Mouse (Mus musculus) kidney, postnatal 0 days (tissue): ENCODE results near the gene Gnaq. TPM values are rescaled to one million over a fixed set of nuclear protein-coding genes. Genes with fewer than 3 reads are reported as not detected.
"Not testable (repeated sequence)": the region's sequence is repeated elsewhere in the genome, so short reads cannot be mapped to it uniquely, and the experiment has no call there.

Experiments used
- ATAC-seq: fragments of 200-750 bp; cut with Nextera tagmentation; replicated peaks from 2 replicates; pipeline ENCODE4 v1.8.0; 2017; ENCODE audit warnings: low read depth, moderate number of reproducible peaks, moderate TSS enrichment, moderate library complexity; ENCODE audit not compliant: low FRiP score
- DNase-seq: peaks from one replicate; pipeline ENCODE4 v3.0.0-alpha.2; 2016; ENCODE audit warnings: low spot score
- H3K27ac ChIP-seq: fragments of 300-500 bp; sonication (generic); 2 replicates; pipeline ENCODE4 v1.5.1; 2014; ENCODE audit warnings: mild to moderate bottlenecking
- H3K27me3 ChIP-seq: fragments of 300-500 bp; sonication (generic); 2 replicates; pipeline ENCODE4 v1.6.1; 2014; ENCODE audit warnings: low read length, mixed read lengths; ENCODE audit not compliant: insufficient read depth
- H3K36me3 ChIP-seq: fragments of 300-500 bp; sonication (generic); 2 replicates; pipeline ENCODE4 v1.6.1; 2014; ENCODE audit warnings: low read length, mixed read lengths; ENCODE audit not compliant: insufficient read depth
- H3K4me1 ChIP-seq: fragments of 300-500 bp; sonication (generic); replicated peaks from 2 replicates; pipeline ENCODE4 v1.6.1; 2014; ENCODE audit warnings: antibody characterized with exemption, low read length, mixed read lengths; ENCODE audit not compliant: insufficient read depth
- H3K4me2 ChIP-seq: fragments of 300-500 bp; sonication (generic); 2 replicates; pipeline ENCODE4 v1.6.1; 2014; ENCODE audit warnings: mild to moderate bottlenecking, low read length, moderate library complexity, mixed read lengths
- H3K4me3 ChIP-seq: fragments of 300-500 bp; sonication (generic); replicated peaks from 2 replicates; pipeline ENCODE4 v1.5.1; 2014; ENCODE audit warnings: low read depth, low read length
- H3K9ac ChIP-seq: fragments of 300-500 bp; sonication (generic); 2 replicates; pipeline ENCODE4 v1.6.1; 2014; ENCODE audit warnings: low read depth, low read length
- H3K9me3 ChIP-seq: fragments of 300-500 bp; sonication (generic); replicated peaks from 2 replicates; pipeline ENCODE4 v1.6.1; 2016; ENCODE audit warnings: low read length, inconsistent platforms, mixed read lengths
- CTCF ChIP-seq: IDR thresholded peaks from 2 replicates; pipeline ENCODE4 v1.5.1; 2016; ENCODE audit warnings: antibody characterized with exemption, low read depth, mild to moderate bottlenecking, moderate library complexity
- WGBS: fragments of 180-500 bp; shearing (Covaris S2); extraction: QIAGEN DNeasy Blood & Tissue Kit; methylation state at CpG from one replicate; pipeline ENCODE4 v1.1.7; 2014; 5-methylcytosine and 5-hydroxymethylcytosine counted together
- polyA plus RNA-seq: library from polyadenylated mRNA; unstranded; fragments of >200 nt; fragmentation: Nextera tagmentation; extraction: Ambion mirVana; gene quantifications from 2 replicates; pipeline ENCODE4 v1.2.1, GENCODE M21; 2015

Gnaq gene
- 27.2 and 30.0 TPM in 2 replicates for polyA plus RNA-seq

GRCm38 (mm10) chr19:16132791-16132864, at the start of gene Gnaq:
TSS of gene Gnaq (plus strand) at chr19:16132831.
- DNase-seq (no peak), ATAC-seq (no peak)
- H3K4me1 ChIP-seq = peaks cover 19% of the 10 kb centered on the region; the same call in 1 of the 2 replicates
- H3K4me2 ChIP-seq = peak within 1 kb of the TSS; percentile 64
- no peak for TF ChIP-seq CTCF
- peak within 1 kb of the TSS; percentile 99 for H3K4me3 ChIP-seq
- peak within 1 kb of the TSS; percentile 97 for H3K27ac ChIP-seq
- peak within 1 kb of the TSS; percentile 94 for H3K9ac ChIP-seq
- WGBS = 0% methylated on average over 3 of the region's 14 CpGs
- H3K27me3 ChIP-seq = no peaks in the 10 kb centered on the region
- H3K36me3 ChIP-seq = no peaks in the 10 kb centered on the region
- no peaks in the 10 kb centered on the region for H3K9me3 ChIP-seq

GRCm38 (mm10) chr19:16083981-16084630, 48.5 kb upstream of the Gnaq start:
- H3K9me3 ChIP-seq, H3K4me2 ChIP-seq, H3K27me3 ChIP-seq, ATAC-seq, H3K27ac ChIP-seq, H3K9ac ChIP-seq, H3K4me1 ChIP-seq, H3K36me3 ChIP-seq, DNase-seq, H3K4me3 ChIP-seq: not testable (repeated sequence)
- 95% methylated on average over 20 of the region's 21 CpGs for WGBS

- 73% methylated on average over 4 of the region's 4 CpGs for WGBS
- Histone ChIP-seq H3K27ac (no peak overlapping the region), H3K4me3 (no peak overlapping the region), H3K36me3 (no peaks in the 10 kb centered on the region), H3K27me3 (no peaks in the 10 kb centered on the region), H3K9ac (no peak overlapping the region), H3K4me2 (no peak overlapping the region), H3K9me3 (no peaks in the 10 kb centered on the region), H3K4me1 (no peaks in the 10 kb centered on the region)
- DNase-seq (no peak), ATAC-seq (no peak)
- no peak for TF ChIP-seq CTCF
Observed at GRCm38 (mm10) chr19:16085248-16085647, 47.4 kb upstream of the Gnaq start.

GRCm38 (mm10) chr19:16086154-16086553, 46.5 kb upstream of the Gnaq start:
- H3K27me3 ChIP-seq = no peaks in the 10 kb centered on the region
- ATAC-seq = no peak
- DNase-seq = no peak
- no peak for TF ChIP-seq CTCF
- H3K4me3 ChIP-seq = no peak overlapping the region
- H3K4me2 ChIP-seq = no peak overlapping the region
- H3K4me1 ChIP-seq = no peaks in the 10 kb centered on the region
- no peaks in the 10 kb centered on the region for H3K36me3 ChIP-seq
- no peaks in the 10 kb centered on the region for H3K9me3 ChIP-seq
- H3K27ac ChIP-seq = no peak overlapping the region
- H3K9ac ChIP-seq = no peak overlapping the region

- no peak for TF ChIP-seq CTCF
- Histone ChIP-seq H3K36me3 (no peaks in the 10 kb centered on the region), H3K27ac (no peak overlapping the region), H3K4me1 (no peaks in the 10 kb centered on the region), H3K27me3 (no peaks in the 10 kb centered on the region), H3K4me3 (no peak overlapping the region), H3K9ac (no peak overlapping the region), H3K9me3 (no peaks in the 10 kb centered on the region), H3K4me2 (no peak overlapping the region)
- no peak for DNase-seq
- no peak for ATAC-seq
Observed at GRCm38 (mm10) chr19:16086581-16086980, 46.0 kb upstream of the Gnaq start.

GRCm38 (mm10) chr19:16087391-16087790, 45.2 kb upstream of the Gnaq start:
- Histone ChIP-seq H3K4me3 (no peak overlapping the region), H3K9ac (no peak overlapping the region), H3K36me3 (no peaks in the 10 kb centered on the region), H3K27ac (no peak overlapping the region), H3K9me3 (no peaks in the 10 kb centered on the region), H3K4me1 (no peaks in the 10 kb centered on the region), H3K4me2 (no peak overlapping the region), H3K27me3 (no peaks in the 10 kb centered on the region)
- TF ChIP-seq CTCF = no peak
- DNase-seq = no peak
- ATAC-seq = no peak

- Histone ChIP-seq H3K4me3 (no peak overlapping the region), H3K4me2 (no peak overlapping the region), H3K36me3 (no peaks in the 10 kb centered on the region), H3K4me1 (no peaks in the 10 kb centered on the region), H3K9me3 (no peaks in the 10 kb centered on the region), H3K27me3 (no peaks in the 10 kb centered on the region), H3K27ac (no peak overlapping the region), H3K9ac (no peak overlapping the region)
- 54% methylated on average over 4 of the region's 4 CpGs for WGBS
- no peak for TF ChIP-seq CTCF
- ATAC-seq (no peak), DNase-seq (no peak)
Observed at GRCm38 (mm10) chr19:16093616-16094015, 39.0 kb upstream of the Gnaq start.
